In the genomic region with DNA sequence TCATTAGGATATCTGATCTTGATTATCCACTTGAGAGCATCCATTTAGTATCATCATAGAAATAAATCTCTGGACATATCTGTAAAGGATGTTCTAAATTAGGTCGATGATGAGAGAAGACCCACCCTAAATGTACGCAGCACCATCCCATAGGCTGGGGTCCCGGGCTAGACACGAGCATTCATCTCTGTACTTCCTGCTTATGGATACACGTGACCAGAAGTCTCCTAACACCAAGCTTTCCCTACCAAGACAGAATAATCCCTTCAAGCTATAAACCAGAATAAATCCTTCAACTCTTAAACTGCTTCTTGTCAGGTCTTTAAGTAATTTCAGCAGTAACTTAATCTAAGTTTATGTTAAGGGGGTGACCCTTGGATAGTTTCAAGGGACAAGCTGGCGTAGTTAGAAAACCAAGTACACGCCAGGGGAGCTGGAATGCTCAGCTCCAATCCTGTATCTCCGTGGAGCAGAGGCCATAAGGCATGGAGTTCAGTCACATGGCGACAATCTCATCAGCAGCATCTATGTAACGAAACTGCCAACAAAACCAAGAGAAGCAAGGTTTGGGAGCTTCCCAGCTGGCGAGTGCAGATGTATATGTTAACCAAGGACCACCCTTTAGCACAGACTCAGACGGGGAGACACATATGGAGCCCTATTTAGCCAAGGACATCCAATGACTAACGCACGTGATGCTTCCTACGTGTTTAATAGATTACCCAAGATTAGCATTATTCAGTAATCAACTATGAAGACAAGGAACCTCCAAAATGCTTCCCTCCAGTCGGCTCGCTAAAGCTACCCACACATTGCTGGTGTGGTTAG, we compare ENCODE assay signal across 14 mouse cellular contexts.
"Had no signal": no experiment of that assay in that cellular context is flagged by ENCODE, and none has a peak within 500 bp of the region (broad histone marks: within the 10 kb centered on the region; RNA-seq: fewer than 3 reads in every experiment).

No protein-coding gene starts in this region.

- H3K4me3 ChIP-seq: limb, embryonic 13.5 days; midbrain, embryonic 10.5 days; myocyte; neural tube, embryonic 15.5 days had no signal

- H3K9ac ChIP-seq: limb, embryonic 13.5 days; liver, embryonic 14.5 days; neural tube, embryonic 15.5 days had no signal

- H3K4me2 ChIP-seq: limb, embryonic 13.5 days; neural tube, embryonic 15.5 days had no signal

- H3K36me3 ChIP-seq: limb, embryonic 13.5 days; midbrain, embryonic 10.5 days; neural tube, embryonic 15.5 days had no signal

- H3K27me3 ChIP-seq: limb, embryonic 13.5 days; neural tube, embryonic 15.5 days had no signal

- ATAC-seq: intestine, embryonic 16.5 days had no signal

- DNase-seq: kidney, adult 9 months; left cerebral cortex, postnatal 4 days; lung, adult 18-20 months; lung, postnatal 4 days; midbrain, embryonic 14.5 days; right cerebral cortex, adult 18-20 months; right cerebral cortex, postnatal 25 days; thymus, postnatal 36 days had no signal

- H3K4me1 ChIP-seq: limb, embryonic 13.5 days; midbrain, embryonic 10.5 days; neural tube, embryonic 15.5 days had no signal

- H3K9me3 ChIP-seq: limb, embryonic 13.5 days; midbrain, embryonic 10.5 days; neural tube, embryonic 15.5 days had no signal

- H3K27ac ChIP-seq: limb, embryonic 13.5 days; liver, embryonic 14.5 days; midbrain, embryonic 10.5 days; neural tube, embryonic 15.5 days had no signal
